Mouse (Mus musculus) liver, adult 2 months (tissue): ENCODE measurements at regions not wholly inside any gene's neighbourhood (a gene's known extent, or its start where the extent isn't known, plus 50 kb on each side); places are given as distances from the start of the nearest gene placed in this dataset.

Experiments
- DNase-seq: peaks from one replicate; pipeline ENCODE4 v3.0.0-alpha.2; 2011; ENCODE audit warnings: low read depth, low spot score; ENCODE audit errors: extremely low read depth
- H3K27ac ChIP-seq: fragments of 200-500 bp; replicated peaks from 2 replicates; pipeline ENCODE4 v1.5.1; 2012; ENCODE audit warnings: low read depth, mild to moderate bottlenecking, control low read depth, inconsistent platforms, low read length; ENCODE audit not compliant: insufficient read depth
- H3K27me3 ChIP-seq: fragments of 200-500 bp; 2 replicates; pipeline ENCODE4 v1.6.1; 2012; ENCODE audit warnings: mild to moderate bottlenecking, moderate library complexity, low read length, inconsistent platforms; ENCODE audit not compliant: control insufficient read depth, insufficient read depth
- H3K36me3 ChIP-seq: fragments of 200-500 bp; 2 replicates; pipeline ENCODE4 v1.6.1; 2012; ENCODE audit warnings: low read length, inconsistent platforms; ENCODE audit not compliant: control insufficient read depth, insufficient read depth
- H3K4me1 ChIP-seq: fragments of 200-500 bp; 2 replicates; pipeline ENCODE4 v1.6.1; 2011; ENCODE audit warnings: low read length; ENCODE audit not compliant: control insufficient read depth, insufficient read depth
- H3K4me3 ChIP-seq: fragments of 200-500 bp; 2 replicates; pipeline ENCODE4 v1.5.1; 2011; ENCODE audit warnings: low read depth, mild to moderate bottlenecking, control low read depth, low read length, moderate library complexity; ENCODE audit not compliant: insufficient read depth
- H3K79me2 ChIP-seq: fragments of 200-500 bp; 2 replicates; pipeline ENCODE4 v1.6.1; 2012; ENCODE audit warnings: inconsistent platforms, mild to moderate bottlenecking, low read length, moderate library complexity; ENCODE audit not compliant: control insufficient read depth, insufficient read depth
- H3K9ac ChIP-seq: fragments of 200-500 bp; 2 replicates; pipeline ENCODE4 v1.6.1; 2012; ENCODE audit warnings: low read depth, mild to moderate bottlenecking, control low read depth, inconsistent platforms, low read length
- CTCF ChIP-seq: fragments of 200-500 bp; IDR thresholded peaks from 2 replicates; pipeline ENCODE4 v1.5.1; 2011; ENCODE audit warnings: low read depth, low read length, control low read depth
- POLR2A ChIP-seq: fragments of 200-500 bp; IDR thresholded peaks from 2 replicates; pipeline ENCODE4 v1.6.1; 2011; ENCODE audit warnings: low read length, control low read depth; ENCODE audit not compliant: insufficient read depth; ENCODE audit errors: extremely low read depth
- WGBS: fragments of 180-500 bp; shearing (Covaris S2); methylation state at CpG from one replicate; pipeline ENCODE4 v1.1.7; 2018; 5-methylcytosine and 5-hydroxymethylcytosine counted together

DNA sequence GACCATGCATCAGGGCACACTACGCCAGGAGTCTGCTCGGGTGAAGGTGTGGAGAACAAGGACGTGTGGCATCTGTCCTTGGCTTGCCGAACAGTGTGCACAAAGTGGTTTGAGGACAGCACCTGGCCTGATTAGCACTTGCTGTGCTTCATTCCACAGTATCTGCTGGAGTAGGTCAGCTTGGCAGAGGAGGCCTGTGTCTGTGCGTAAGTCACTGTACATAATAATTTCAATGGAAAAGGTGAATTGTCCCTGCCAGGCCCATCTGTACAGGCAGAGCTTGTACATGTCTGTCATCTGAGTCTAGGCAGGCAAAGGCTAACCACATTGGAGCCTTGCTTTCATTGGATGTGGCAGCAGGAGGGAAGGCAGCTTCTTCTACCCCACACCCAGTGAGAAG lies 979.5 kb upstream of the Car8 start:
- H3K4me1 ChIP-seq, result no peaks in the 10 kb centered on the region
- H3K4me3 ChIP-seq, result no peak overlapping the region
- no peak overlapping the region for H3K27ac ChIP-seq
- DNase-seq, result no peak
- H3K36me3 ChIP-seq, result no peaks in the 10 kb centered on the region
- H3K79me2 ChIP-seq, result no peaks in the 10 kb centered on the region
- H3K27me3 ChIP-seq, result no peaks in the 10 kb centered on the region
- 82% methylated on average over 5 of the region's 5 CpGs for whole genome bisulfite sequencing
- TF ChIP-seq POLR2A (no peak), CTCF (no peak)
- no peak overlapping the region for H3K9ac ChIP-seq

GRCm38 (mm10) chr4:9208606-9209005 lies 969.8 kb upstream of the Car8 start:
- no peaks in the 10 kb centered on the region for H3K27me3 ChIP-seq
- no peak overlapping the region for H3K4me3 ChIP-seq
- no peaks in the 10 kb centered on the region for H3K36me3 ChIP-seq
- no peak overlapping the region for H3K9ac ChIP-seq
- TF ChIP-seq CTCF, result no peak
- no peak for TF ChIP-seq POLR2A
- no peak for DNase-seq
- no peaks in the 10 kb centered on the region for H3K4me1 ChIP-seq
- 79% methylated on average over 2 of the region's 2 CpGs for WGBS
- no peaks in the 10 kb centered on the region for H3K79me2 ChIP-seq
- no peak overlapping the region for H3K27ac ChIP-seq

GRCm38 (mm10) chr4:9200012-9200411 lies 961.2 kb upstream of the Car8 start:
- H3K4me1 ChIP-seq, result no peaks in the 10 kb centered on the region
- WGBS, result 80% methylated on average over 2 of the region's 2 CpGs
- H3K79me2 ChIP-seq, result no peaks in the 10 kb centered on the region
- H3K9ac ChIP-seq, result no peak overlapping the region
- no peaks in the 10 kb centered on the region for H3K36me3 ChIP-seq
- TF ChIP-seq POLR2A (no peak), CTCF (no peak)
- H3K27me3 ChIP-seq, result no peaks in the 10 kb centered on the region
- H3K27ac ChIP-seq, result no peak overlapping the region
- DNase-seq, result no peak
- no peak overlapping the region for H3K4me3 ChIP-seq

DNA sequence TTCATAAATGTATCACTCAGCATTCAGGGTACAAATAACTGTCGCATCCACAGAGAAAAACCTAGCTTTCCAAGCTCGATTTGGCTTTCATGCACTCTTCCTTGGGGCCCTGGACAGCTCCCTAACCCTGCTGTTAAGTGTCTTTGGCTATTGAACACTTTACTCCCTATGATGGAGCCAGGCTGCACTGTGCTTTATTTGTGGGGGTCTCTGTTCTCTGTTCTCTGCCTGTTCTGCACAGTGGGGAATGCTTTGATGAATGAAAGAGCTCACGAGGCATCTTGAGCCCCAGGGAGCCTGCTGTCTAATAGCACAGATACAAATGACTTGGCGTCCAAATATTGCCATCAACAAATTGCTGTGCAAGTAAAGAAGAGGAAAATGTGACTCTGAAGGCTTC lies 957.6 kb upstream of the Car8 start:
- 71% methylated on average over 4 of the region's 4 CpGs for WGBS

GRCm38 (mm10) chr4:9193121-9193520 lies 954.3 kb upstream of the Car8 start:
- WGBS, result 73% methylated on average over 6 of the region's 6 CpGs
- H3K4me3 ChIP-seq, result no peak overlapping the region

More for the DNA sequence above, 957.6 kb upstream of the Car8 start:
- Histone ChIP-seq H3K4me1 (no peaks in the 10 kb centered on the region), H3K27ac (no peak overlapping the region), H3K4me3 (no peak overlapping the region), H3K9ac (no peak overlapping the region), H3K27me3 (no peaks in the 10 kb centered on the region), H3K36me3 (no peaks in the 10 kb centered on the region), H3K79me2 (no peaks in the 10 kb centered on the region)
- TF ChIP-seq POLR2A (no peak), CTCF (no peak)
- DNase-seq, result no peak

GRCm38 (mm10) chr4:9185156-9185875 lies 946.5 kb upstream of the Car8 start:
- Histone ChIP-seq H3K27ac (no peak overlapping the region), H3K27me3 (no peaks in the 10 kb centered on the region), H3K9ac (no peak overlapping the region), H3K4me1 (0 out of 2 replicates have a peak, but pooled peaks cover 3% of the 10 kb centered on the region), H3K36me3 (no peaks in the 10 kb centered on the region), H3K79me2 (no peaks in the 10 kb centered on the region), H3K4me3 (no peak overlapping the region)
- no peak for DNase-seq
- TF ChIP-seq POLR2A (no peak), CTCF (no peak)
- 45% methylated on average over 14 of the region's 14 CpGs for WGBS

More at GRCm38 (mm10) chr4:9193121-9193520, 954.3 kb upstream of the Car8 start:
- no peak overlapping the region for H3K27ac ChIP-seq
- no peaks in the 10 kb centered on the region for H3K36me3 ChIP-seq
- H3K27me3 ChIP-seq, result peaks cover 3% of the 10 kb centered on the region; the same call in 1 of the 2 replicates
- no peak for DNase-seq
- TF ChIP-seq POLR2A (no peak), CTCF (no peak)
- no peaks in the 10 kb centered on the region for H3K79me2 ChIP-seq
- no peak overlapping the region for H3K9ac ChIP-seq
- no peaks in the 10 kb centered on the region for H3K4me1 ChIP-seq
